Mouse (Mus musculus) small intestine, adult 2 months (tissue): Measurements from ENCODE around the gene Rexo1.

Experiments
- CTCF ChIP-seq: fragments of 200-500 bp; IDR thresholded peaks from 2 replicates; pipeline ENCODE4 v1.5.1; 2012; ENCODE audit warnings: low read depth, mild to moderate bottlenecking, control low read depth, inconsistent platforms, low read length, moderate library complexity, mixed read lengths; ENCODE audit not compliant: insufficient replicate concordance, insufficient read length; ENCODE audit errors: extremely low read depth
- POLR2A ChIP-seq: fragments of 200-500 bp; IDR thresholded peaks from 2 replicates; pipeline ENCODE4 v1.6.1; 2012; ENCODE audit warnings: low read depth, mild to moderate bottlenecking, control low read depth, inconsistent platforms, low read length, moderate library complexity

DNA sequence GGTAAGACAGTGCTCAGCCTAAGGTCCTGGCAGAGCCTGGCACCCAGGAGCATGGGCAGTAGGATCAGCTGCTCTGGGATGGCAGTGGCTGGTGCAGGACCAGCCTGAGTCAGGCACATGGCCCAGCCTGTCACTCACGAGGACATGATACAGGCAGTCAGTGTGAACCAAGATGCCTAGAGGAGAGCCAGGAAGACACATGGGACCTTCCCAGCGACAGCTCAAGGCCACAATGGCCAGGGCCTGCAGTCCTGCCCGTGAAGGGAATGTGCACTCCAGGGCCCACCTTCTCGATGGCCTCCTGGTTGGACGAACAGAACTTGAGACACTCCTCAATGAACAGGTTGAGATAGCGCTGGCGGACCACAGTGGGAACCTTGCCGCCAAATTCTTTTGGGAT, 15.8 kb downstream of the Rexo1 start:
- TF ChIP-seq POLR2A (no peak), CTCF (no peak)
